In the genomic region with DNA sequence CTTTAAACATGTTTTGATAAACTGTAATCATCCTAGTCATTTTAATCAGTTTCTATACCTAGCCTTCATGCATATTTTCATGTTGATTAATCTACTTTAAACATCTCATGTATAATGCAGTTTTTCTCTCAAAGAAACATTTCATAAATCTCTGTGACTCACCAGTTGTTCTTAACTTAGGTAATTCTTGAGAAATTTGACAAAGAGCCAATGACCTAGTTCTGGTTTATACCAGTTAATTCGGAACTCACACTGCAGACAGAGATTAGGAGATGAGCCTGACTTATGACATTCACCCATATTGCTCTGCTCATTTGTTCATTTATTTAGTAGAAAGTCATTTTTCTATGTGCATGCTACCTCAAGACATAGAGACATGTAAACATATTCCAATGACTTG, we compare ENCODE assay signal across 18 mouse cellular contexts.
"Had no signal": no experiment of that assay in that cellular context is flagged by ENCODE, and none has a peak within 500 bp of the region (broad histone marks: within the 10 kb centered on the region; RNA-seq: fewer than 3 reads in every experiment).

No protein-coding gene starts in this region.

- H3K36me3 ChIP-seq: midbrain, embryonic 12.5 days; neural tube, embryonic 13.5 days; neural tube, embryonic 15.5 days had no signal

- H3K4me1 ChIP-seq: midbrain, embryonic 12.5 days; neural tube, embryonic 13.5 days; neural tube, embryonic 15.5 days had no signal

- H3K27ac ChIP-seq: midbrain, embryonic 12.5 days; neural tube, embryonic 13.5 days; neural tube, embryonic 15.5 days had no signal

- DNase-seq: lung, adult 18-20 months; lung, embryonic 14.5 days; lung, postnatal 10 days; lung, postnatal 4 days; midbrain, embryonic 14.5 days; retina, postnatal 1 day; right cerebral cortex, adult 18-20 months; right cerebral cortex, postnatal 25 days; right cerebral cortex, postnatal 4 days; spleen, adult 18-20 months; thymus, adult 18-20 months; thymus, postnatal 14 days; thymus, postnatal 36 days had no signal

- ATAC-seq: midbrain, embryonic 16.5 days had no signal

- H3K27me3 ChIP-seq: midbrain, embryonic 12.5 days; neural tube, embryonic 13.5 days; neural tube, embryonic 15.5 days had no signal

- H3K4me3 ChIP-seq: midbrain, embryonic 12.5 days; myocyte; neural tube, embryonic 13.5 days; neural tube, embryonic 15.5 days had no signal

- H3K9ac ChIP-seq: lung, embryonic 14.5 days; midbrain, embryonic 12.5 days; neural tube, embryonic 13.5 days; neural tube, embryonic 15.5 days had no signal

- H3K4me2 ChIP-seq: lung, embryonic 14.5 days; midbrain, embryonic 12.5 days; neural tube, embryonic 13.5 days; neural tube, embryonic 15.5 days had no signal

- H3K9me3 ChIP-seq: midbrain, embryonic 12.5 days; neural tube, embryonic 13.5 days; neural tube, embryonic 15.5 days had no signal
